Mouse (Mus musculus): ENCODE data around the gene Wnt2. TPM values are rescaled to one million over a fixed set of nuclear protein-coding genes. Genes with fewer than 3 reads are reported as not detected.

Wnt2 gene
- polyA plus RNA-seq, 1 experiment from 2014 or later: 0.73 TPM

GRCm38 (mm10) chr6:17968467-17969144 lies 61.8 kb downstream of the Wnt2 start:
- 77% methylated on average over 1 of the region's 1 CpGs for WGBS
- Histone ChIP-seq H3K4me2 (replicated peaks; ENCODE audit: low read depth, low read length) (no peak overlapping the region), H3K4me1 (ENCODE audit: control insufficient read depth, insufficient read depth, low read length) (no peaks in the 10 kb centered on the region)

GRCm38 (mm10) chr6:17963455-17963854 lies 66.9 kb downstream of the Wnt2 start:
- no peaks in the 10 kb centered on the region for H3K27me3 ChIP-seq (ENCODE audit: control insufficient read depth, insufficient read depth, low read length)

More at GRCm38 (mm10) chr6:17968467-17969144, 61.8 kb downstream of the Wnt2 start:
- Histone ChIP-seq H3K4me3 (ENCODE audit: low read length) (no peak overlapping the region), H3K36me3 (ENCODE audit: control insufficient read depth, insufficient read depth, low read length) (no peaks in the 10 kb centered on the region), H3K27me3 (ENCODE audit: control insufficient read depth, insufficient read depth, low read length) (no peaks in the 10 kb centered on the region), H3K9ac (ENCODE audit: low read depth, low read length) (no peak overlapping the region), H3K27ac (ENCODE audit: low read depth, low read length) (no peak overlapping the region), H3K9me3 (ENCODE audit: control insufficient read depth, low read length) (no peaks in the 10 kb centered on the region)
- no peak for ATAC-seq (ENCODE audit: low FRiP score, low TSS enrichment)

GRCm38 (mm10) chr6:17951779-17952178 lies 78.6 kb downstream of the Wnt2 start:
- Histone ChIP-seq H3K4me2 (replicated peaks; ENCODE audit: low read depth, low read length) (no peak overlapping the region), H3K36me3 (ENCODE audit: control insufficient read depth, insufficient read depth, low read length) (no peaks in the 10 kb centered on the region), H3K9me3 (ENCODE audit: control insufficient read depth, low read length) (no peaks in the 10 kb centered on the region), H3K9ac (ENCODE audit: low read depth, low read length) (no peak overlapping the region), H3K27ac (ENCODE audit: low read depth, low read length) (no peak overlapping the region), H3K4me3 (ENCODE audit: low read length) (no peak overlapping the region), H3K27me3 (ENCODE audit: control insufficient read depth, insufficient read depth, low read length) (no peaks in the 10 kb centered on the region), H3K4me1 (ENCODE audit: control insufficient read depth, insufficient read depth, low read length) (no peaks in the 10 kb centered on the region)
- ATAC-seq (ENCODE audit: low FRiP score, low TSS enrichment): no peak
- 53% methylated on average over 8 of the region's 8 CpGs for WGBS

More at GRCm38 (mm10) chr6:17963455-17963854, 66.9 kb downstream of the Wnt2 start:
- H3K27ac ChIP-seq (ENCODE audit: low read depth, low read length): no peak overlapping the region
- no peak overlapping the region for H3K9ac ChIP-seq (ENCODE audit: low read depth, low read length)
- WGBS: 89% methylated on average over 3 of the region's 3 CpGs
- no peak overlapping the region for H3K4me2 ChIP-seq (replicated peaks; ENCODE audit: low read depth, low read length)
- no peak overlapping the region for H3K4me3 ChIP-seq (ENCODE audit: low read length)
- H3K9me3 ChIP-seq (ENCODE audit: control insufficient read depth, low read length): no peaks in the 10 kb centered on the region
- no peaks in the 10 kb centered on the region for H3K4me1 ChIP-seq (ENCODE audit: control insufficient read depth, insufficient read depth, low read length)
- no peaks in the 10 kb centered on the region for H3K36me3 ChIP-seq (ENCODE audit: control insufficient read depth, insufficient read depth, low read length)
- no peak for ATAC-seq (ENCODE audit: low FRiP score, low TSS enrichment)

GRCm38 (mm10) chr6:17949103-17949502 lies 81.3 kb downstream of the Wnt2 start:
- no peak for ATAC-seq (ENCODE audit: low FRiP score, low TSS enrichment)
- Histone ChIP-seq H3K27ac (ENCODE audit: low read depth, low read length) (no peak overlapping the region), H3K9ac (ENCODE audit: low read depth, low read length) (no peak overlapping the region), H3K36me3 (ENCODE audit: control insufficient read depth, insufficient read depth, low read length) (no peaks in the 10 kb centered on the region), H3K4me2 (replicated peaks; ENCODE audit: low read depth, low read length) (no peak overlapping the region), H3K27me3 (ENCODE audit: control insufficient read depth, insufficient read depth, low read length) (no peaks in the 10 kb centered on the region), H3K4me1 (ENCODE audit: control insufficient read depth, insufficient read depth, low read length) (no peaks in the 10 kb centered on the region), H3K9me3 (ENCODE audit: control insufficient read depth, low read length) (no peaks in the 10 kb centered on the region), H3K4me3 (ENCODE audit: low read length) (no peak overlapping the region)
- 82% methylated on average over 5 of the region's 5 CpGs for WGBS

- Histone ChIP-seq H3K27ac (ENCODE audit: low read depth, low read length) (no peak overlapping the region), H3K27me3 (ENCODE audit: control insufficient read depth, insufficient read depth, low read length) (no peaks in the 10 kb centered on the region), H3K4me3 (ENCODE audit: low read length) (no peak overlapping the region), H3K9me3 (ENCODE audit: control insufficient read depth, low read length) (no peaks in the 10 kb centered on the region), H3K9ac (ENCODE audit: low read depth, low read length) (no peak overlapping the region), H3K4me1 (ENCODE audit: control insufficient read depth, insufficient read depth, low read length) (no peaks in the 10 kb centered on the region), H3K36me3 (ENCODE audit: control insufficient read depth, insufficient read depth, low read length) (no peaks in the 10 kb centered on the region), H3K4me2 (replicated peaks; ENCODE audit: low read depth, low read length) (no peak overlapping the region)
- WGBS: 70% methylated on average over 11 of the region's 11 CpGs
- no peak for ATAC-seq (ENCODE audit: low FRiP score, low TSS enrichment)
These were observed 83.1 kb downstream of the Wnt2 start for GRCm38 (mm10) chr6:17947130-17947831.

GRCm38 (mm10) chr6:17946456-17946855 lies 83.9 kb downstream of the Wnt2 start:
- WGBS: 78% methylated on average over 5 of the region's 5 CpGs
- no peak overlapping the region for H3K4me3 ChIP-seq (ENCODE audit: low read length)
- H3K4me2 ChIP-seq (replicated peaks; ENCODE audit: low read depth, low read length): no peak overlapping the region
- H3K27me3 ChIP-seq (ENCODE audit: control insufficient read depth, insufficient read depth, low read length): no peaks in the 10 kb centered on the region
- H3K4me1 ChIP-seq (ENCODE audit: control insufficient read depth, insufficient read depth, low read length): 0 out of 2 replicates have a peak, but pooled peaks cover 3% of the 10 kb centered on the region
- ATAC-seq (ENCODE audit: low FRiP score, low TSS enrichment): no peak
- H3K27ac ChIP-seq (ENCODE audit: low read depth, low read length): no peak overlapping the region
- no peaks in the 10 kb centered on the region for H3K9me3 ChIP-seq (ENCODE audit: control insufficient read depth, low read length)
- H3K9ac ChIP-seq (ENCODE audit: low read depth, low read length): no peak overlapping the region
- H3K36me3 ChIP-seq (ENCODE audit: control insufficient read depth, insufficient read depth, low read length): no peaks in the 10 kb centered on the region

- Histone ChIP-seq H3K27ac (ENCODE audit: low read depth, low read length) (no peak overlapping the region), H3K4me3 (ENCODE audit: low read length) (no peak overlapping the region), H3K4me2 (replicated peaks; ENCODE audit: low read depth, low read length) (no peak overlapping the region), H3K9ac (ENCODE audit: low read depth, low read length) (no peak overlapping the region), H3K4me1 (ENCODE audit: control insufficient read depth, insufficient read depth, low read length) (0 out of 2 replicates have a peak, but pooled peaks cover 3% of the 10 kb centered on the region), H3K27me3 (ENCODE audit: control insufficient read depth, insufficient read depth, low read length) (no peaks in the 10 kb centered on the region), H3K9me3 (ENCODE audit: control insufficient read depth, low read length) (no peaks in the 10 kb centered on the region), H3K36me3 (ENCODE audit: control insufficient read depth, insufficient read depth, low read length) (no peaks in the 10 kb centered on the region)
- ATAC-seq (ENCODE audit: low FRiP score, low TSS enrichment): no peak
- WGBS: 62% methylated on average over 9 of the region's 9 CpGs
These were observed 86.3 kb downstream of the Wnt2 start for GRCm38 (mm10) chr6:17943877-17944617.

- 52% methylated on average over 7 of the region's 7 CpGs for WGBS
- no peak for ATAC-seq (ENCODE audit: low FRiP score, low TSS enrichment)
- H3K27ac ChIP-seq (ENCODE audit: low read depth, low read length): no peak overlapping the region
- no peak overlapping the region for H3K4me3 ChIP-seq (ENCODE audit: low read length)
- no peaks in the 10 kb centered on the region for H3K9me3 ChIP-seq (ENCODE audit: control insufficient read depth, low read length)
- no peaks in the 10 kb centered on the region for H3K27me3 ChIP-seq (ENCODE audit: control insufficient read depth, insufficient read depth, low read length)
- no peak overlapping the region for H3K4me2 ChIP-seq (replicated peaks; ENCODE audit: low read depth, low read length)
- 0 out of 2 replicates have a peak, but pooled peaks cover 3% of the 10 kb centered on the region for H3K4me1 ChIP-seq (ENCODE audit: control insufficient read depth, insufficient read depth, low read length)
- H3K36me3 ChIP-seq (ENCODE audit: control insufficient read depth, insufficient read depth, low read length): no peaks in the 10 kb centered on the region
- no peak overlapping the region for H3K9ac ChIP-seq (ENCODE audit: low read depth, low read length)
These were observed 88.0 kb downstream of the Wnt2 start for GRCm38 (mm10) chr6:17942344-17942743.
